Mouse (Mus musculus): ENCODE results near the gene Rsrc2.
"Not testable (repeated sequence)": the region's sequence is repeated elsewhere in the genome, so short reads cannot be mapped to it uniquely, and the experiment has no call there.

The Rsrc2 gene

DNA sequence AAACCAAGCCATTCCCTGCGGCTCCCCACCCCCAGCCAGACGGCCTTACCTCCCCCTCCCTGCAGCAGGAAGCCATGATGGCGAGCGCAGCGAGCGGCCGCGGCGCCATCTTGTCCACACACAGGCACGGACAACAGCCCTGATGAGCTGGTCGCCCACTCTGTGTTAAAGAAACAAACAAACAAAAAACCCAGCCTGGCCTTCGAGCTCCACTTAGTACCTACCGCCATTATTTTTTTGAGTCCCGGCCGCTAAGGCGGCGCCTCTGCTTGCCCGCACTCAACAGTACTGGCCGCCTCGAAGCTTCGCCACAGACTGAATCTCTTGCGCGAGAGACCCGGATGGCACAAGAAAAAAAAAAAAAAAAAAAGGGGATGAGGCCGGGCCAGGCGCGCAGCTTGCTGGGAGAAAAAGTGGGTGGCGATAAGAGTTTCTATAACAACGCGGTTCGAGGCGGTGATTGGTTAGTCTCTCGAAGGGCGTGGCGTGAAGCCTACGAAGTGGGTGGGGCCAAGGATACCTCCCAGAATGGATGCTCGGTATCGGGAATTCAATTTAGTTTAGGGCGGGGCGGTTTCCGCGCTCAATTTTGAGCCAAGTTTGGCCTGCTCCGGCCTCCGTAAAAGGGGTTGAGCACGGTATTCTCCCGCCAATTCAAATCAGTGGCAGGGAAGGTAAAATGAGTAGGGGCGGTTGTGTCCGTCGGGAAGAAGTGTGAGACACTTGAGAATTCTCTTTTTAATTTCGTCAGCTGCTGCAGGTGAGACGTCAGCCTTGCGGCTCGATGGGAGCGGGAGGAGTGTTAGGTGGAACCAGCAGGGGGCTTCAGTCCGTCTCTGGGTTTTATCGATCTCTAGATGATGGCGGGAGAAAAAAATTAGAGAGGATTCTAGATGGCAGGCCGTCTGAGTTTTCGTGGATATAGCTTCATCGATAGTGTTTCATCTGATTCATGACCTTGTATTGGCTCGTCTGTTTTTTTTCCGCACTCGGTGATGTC, at the start of gene Rsrc2, which contains the start of gene Kntc1:
Gene Rsrc2 (minus strand): TSS at position 350 of the 1,000 bp plus-strand sequence.
Gene Kntc1 (plus strand): TSS at position 652 of the 1,000 bp plus-strand sequence.
- peak; percentile 96 to 99 for DNase-seq (ENCODE audit: low read depth in 2 of 2, low spot score in 2 of 2)

DNA sequence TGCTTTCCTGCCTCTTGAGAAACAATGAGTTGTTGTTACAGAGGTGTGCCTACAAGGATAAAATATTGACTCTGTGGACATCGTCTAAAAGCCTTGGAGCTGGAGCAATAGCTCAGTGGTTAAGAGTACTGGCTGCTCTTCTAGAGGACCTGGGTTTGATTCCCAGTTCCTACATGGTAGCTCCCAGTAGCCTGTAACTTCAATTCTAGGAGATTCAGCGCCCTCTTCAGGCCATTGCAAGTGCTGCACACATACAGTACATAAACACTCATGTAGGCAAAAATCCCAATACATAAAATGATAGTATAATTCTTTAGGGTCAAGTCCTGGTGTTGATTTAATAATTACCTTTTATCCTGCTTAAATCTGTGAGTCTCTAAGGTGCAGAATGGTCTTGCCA, 43.9 kb upstream of the Rsrc2 start:
- DNase-seq (ENCODE audit: low read depth in 2 of 2, low spot score in 2 of 2) = no peak

DNA sequence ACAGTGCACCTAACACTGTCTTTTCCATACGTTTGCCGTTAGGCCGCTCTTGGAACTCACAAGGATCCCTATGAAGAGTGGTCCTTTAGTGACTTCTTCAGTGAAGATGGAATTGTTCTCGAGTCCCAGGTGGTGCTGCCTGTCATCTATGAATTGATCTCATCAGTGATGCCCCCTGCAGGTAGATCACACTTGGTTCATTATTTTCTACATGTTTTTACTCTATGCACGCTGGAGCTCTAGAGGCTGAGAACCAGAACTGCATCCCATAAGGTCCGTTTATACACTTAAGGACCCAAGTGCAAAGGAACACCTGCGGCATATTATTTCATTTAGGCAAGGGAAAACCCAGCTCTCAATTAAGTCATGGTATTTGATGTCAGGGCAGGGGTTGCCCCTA, 39.8 kb upstream of the Rsrc2 start:
- no peak for DNase-seq (ENCODE audit: low read depth in 2 of 2, low spot score in 2 of 2)

DNA sequence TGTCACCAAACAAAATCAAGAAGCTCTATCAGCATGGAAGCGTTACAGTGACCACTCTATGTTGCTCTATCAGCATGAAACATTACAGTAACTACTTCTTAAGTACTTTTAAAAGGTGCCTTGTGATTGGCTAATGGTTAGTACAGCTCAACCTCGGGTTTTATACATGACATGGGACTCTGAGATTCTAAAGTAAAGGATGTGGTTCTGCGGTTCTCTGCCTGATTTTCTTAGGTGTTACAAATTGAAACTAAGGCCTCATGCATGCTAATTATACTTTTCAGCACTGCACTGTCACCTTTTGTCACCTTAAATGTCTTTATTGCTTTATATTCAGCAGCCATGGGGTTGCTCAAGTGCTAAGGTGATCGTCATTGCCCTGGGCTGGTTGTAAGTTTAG, 32.6 kb upstream of the Rsrc2 start:
- DNase-seq (ENCODE audit: low read depth in 2 of 2, low spot score in 2 of 2) = peak; percentile 12 to 54

DNA sequence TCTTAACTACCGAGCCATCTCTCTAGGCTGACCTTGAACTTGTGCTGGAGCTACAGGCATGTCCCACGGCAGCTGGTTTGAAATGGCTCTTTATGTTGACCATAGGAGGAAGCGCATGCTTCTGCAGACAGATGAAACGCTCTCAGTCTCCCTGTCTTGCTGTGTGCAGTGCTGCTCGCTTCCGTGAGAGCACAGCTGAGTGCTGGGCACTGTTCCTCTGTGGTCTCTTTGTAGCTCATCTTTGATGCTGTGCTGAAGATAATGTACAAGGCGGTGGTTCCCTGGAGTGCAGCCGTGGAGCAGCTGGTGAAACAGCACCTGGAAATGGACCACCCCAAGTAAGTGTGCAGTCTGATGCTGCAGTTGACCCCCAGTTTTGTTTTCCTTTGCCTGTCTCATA, 31.5 kb upstream of the Rsrc2 start:
- DNase-seq (ENCODE audit: low read depth in 2 of 2, low spot score in 2 of 2) = peak; percentile 32 to 41

DNA sequence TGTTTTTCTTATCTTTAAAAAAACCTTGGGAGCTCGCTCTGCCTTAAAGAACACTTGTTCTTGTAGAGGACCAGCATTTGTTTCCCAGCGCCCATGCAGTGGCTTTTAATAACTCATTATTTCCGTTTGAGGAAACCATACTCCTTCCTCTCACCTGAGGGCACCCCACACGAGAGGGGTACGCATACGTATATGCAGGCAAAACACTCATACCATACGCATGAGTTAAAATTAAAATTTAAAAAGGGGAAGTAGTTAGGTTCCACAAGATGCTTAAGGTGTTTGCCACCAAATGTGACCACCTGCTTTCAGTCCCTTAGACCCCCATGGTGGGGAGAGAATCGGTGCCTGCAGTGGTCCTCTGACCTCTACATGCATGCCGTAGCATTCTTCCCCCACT, 24.2 kb upstream of the Rsrc2 start:
- DNase-seq (ENCODE audit: low read depth in 2 of 2, low spot score in 2 of 2) = no peak

DNA sequence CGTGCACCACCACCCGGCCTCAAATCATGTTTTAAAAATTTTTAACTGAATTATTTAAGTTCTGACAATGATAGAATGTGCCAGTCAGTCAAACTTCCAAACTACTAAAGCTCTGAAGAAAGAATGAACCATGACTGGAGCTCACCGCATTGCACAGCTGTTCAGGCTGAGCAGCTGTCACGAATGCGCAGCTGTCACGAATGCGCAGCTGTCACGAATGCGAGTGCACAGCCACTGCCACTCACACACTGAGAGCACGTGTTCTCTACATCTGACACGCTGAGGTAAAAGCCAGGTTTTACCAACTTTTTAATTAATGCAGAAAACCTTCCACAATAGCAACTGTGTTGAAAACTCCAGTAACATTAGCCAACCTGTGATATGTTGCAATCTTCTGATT, 17.2 kb upstream of the Rsrc2 start:
- DNase-seq (ENCODE audit: low read depth in 2 of 2, low spot score in 2 of 2) = not testable (repeated sequence)

DNA sequence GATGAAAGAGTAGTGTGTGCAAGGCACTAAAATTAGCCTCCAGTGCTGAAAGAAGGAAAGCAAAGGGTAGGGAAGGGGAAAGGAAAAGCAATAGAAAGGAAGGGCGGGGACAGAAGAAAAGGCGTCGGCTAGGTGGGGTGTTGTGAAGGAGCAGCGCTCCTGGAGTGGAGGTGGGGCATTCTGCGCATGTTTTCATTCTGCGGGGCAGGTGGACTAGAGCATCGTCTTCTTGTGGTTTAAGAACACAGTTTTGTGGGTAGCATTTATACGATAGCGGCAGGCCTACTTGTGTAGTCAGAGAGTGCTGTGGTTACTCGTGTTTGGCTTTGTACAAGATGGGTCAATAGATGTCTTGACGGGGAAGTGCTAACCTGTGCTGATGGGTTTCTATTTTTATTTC, 16.3 kb upstream of the Rsrc2 start:
- peak in 1 of 2 experiments; percentile 28 for DNase-seq (ENCODE audit: low read depth in 2 of 2, low spot score in 2 of 2)

DNA sequence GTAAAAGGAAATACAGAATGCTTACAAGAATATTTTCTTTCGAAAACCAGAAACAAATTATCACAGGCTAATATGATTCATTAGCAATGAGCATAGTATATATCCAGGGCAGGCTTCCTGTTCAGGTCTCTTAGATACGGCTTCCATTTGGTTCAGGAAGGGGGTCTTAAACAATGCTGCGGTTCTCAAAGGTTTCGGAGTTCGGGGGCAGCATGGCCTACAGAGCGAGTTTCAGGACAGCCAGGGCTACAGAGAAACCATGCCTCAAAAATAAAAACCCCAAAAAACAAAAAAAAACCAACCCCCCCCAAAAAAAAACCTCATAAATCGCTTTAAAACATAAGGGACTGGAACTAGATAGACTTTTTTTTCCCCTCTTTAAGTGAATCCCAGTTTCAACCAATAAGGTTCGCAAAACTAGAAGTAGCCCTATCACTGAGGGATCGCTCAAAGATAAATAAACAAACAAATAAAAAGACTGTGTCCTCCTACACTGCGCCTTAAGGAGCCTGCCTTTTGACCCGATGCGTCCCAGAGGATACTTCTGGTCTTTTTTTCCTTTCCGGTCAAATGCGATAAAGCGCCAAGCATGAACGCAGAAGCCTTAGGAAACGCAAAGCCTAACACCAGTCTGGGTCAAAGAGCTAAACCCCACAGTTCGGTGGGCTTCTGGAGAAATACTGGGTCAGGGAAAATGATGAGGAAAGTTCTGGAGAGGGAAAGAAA, 712 bp downstream of the Rsrc2 start:
- peak in 1 of 2 experiments; percentile 2 for DNase-seq (ENCODE audit: low read depth in 2 of 2, low spot score in 2 of 2)

DNA sequence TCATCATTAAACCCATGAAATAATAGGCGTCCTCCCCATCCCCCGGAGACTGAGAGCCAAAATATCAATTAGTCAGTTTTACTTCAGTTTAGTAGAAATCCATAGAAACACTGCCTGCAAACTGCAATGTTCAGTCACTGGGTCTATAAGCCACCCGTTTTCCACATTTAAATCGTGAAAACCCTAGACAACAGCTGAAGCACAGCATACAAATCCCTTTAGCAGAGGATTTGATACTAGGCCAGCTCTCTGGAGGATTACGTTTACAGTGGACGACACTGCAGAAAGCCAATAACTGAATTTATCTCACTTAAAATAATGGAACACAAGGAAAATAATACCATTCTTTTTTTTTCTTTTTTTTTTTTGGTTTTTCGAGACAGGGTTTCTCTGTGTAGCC, 1.6 kb downstream of the Rsrc2 start:
- DNase-seq (ENCODE audit: low read depth in 2 of 2, low spot score in 2 of 2) = no peak

DNA sequence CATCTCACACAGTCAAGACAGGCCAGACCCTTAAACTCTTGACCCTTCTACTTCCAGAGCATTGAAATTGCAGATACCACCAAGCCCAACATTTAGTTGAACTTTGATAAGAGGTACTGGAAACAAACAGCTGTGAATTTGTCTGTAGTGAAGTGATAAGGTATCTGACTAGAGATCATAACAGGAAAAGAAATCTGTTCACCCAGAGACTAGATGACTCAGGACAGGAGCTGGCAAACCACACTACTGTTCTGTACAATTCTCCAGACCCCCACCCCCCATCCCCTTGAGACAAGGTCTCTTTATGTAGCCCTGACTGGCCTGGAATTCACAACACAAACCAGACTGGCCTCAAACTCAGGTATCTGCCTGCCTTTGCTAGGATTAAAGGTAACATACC, 3.0 kb downstream of the Rsrc2 start:
- DNase-seq (ENCODE audit: low read depth in 2 of 2, low spot score in 2 of 2) = no peak

DNA sequence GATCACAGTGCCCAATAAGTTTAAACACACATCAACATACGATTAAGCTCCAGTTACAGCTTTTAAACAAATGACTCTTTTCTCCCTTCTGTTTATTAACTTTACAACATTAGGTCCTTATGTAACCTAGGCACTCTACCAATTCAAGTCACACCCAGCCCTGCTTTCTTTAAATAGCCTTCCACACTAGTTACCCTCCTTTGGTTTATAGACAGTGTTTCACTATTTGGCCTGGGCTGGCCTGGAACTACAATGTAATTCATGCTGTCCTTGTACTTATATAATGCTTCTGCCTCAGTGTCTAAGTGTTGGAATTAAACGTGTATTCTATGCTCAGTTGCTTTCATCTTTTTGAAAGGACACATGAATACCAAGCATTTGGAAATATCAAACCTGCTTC, 4.9 kb downstream of the Rsrc2 start:
- no peak for DNase-seq (ENCODE audit: low read depth in 2 of 2, low spot score in 2 of 2)

DNA sequence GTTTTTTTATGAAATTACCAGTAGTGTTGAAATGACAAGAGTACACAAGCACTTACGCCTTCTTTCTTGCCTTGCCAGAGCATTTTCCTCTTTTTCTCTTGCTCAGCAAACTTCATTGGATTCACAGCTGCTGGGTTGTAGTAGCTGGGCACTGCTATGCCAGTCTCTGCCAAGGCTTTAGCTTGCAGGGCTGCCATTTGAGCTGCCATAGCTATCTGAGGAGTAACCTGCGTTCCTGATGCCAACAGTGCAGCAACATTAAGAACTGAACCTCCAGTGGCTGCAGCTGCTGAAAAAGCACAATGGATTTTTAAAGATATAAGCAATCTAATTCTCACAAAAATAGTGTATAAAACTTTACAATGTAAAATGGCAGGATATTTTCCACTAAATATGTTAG, 18.2 kb downstream of the Rsrc2 start:
- DNase-seq (ENCODE audit: low read depth in 2 of 2, low spot score in 2 of 2) = no peak

DNA sequence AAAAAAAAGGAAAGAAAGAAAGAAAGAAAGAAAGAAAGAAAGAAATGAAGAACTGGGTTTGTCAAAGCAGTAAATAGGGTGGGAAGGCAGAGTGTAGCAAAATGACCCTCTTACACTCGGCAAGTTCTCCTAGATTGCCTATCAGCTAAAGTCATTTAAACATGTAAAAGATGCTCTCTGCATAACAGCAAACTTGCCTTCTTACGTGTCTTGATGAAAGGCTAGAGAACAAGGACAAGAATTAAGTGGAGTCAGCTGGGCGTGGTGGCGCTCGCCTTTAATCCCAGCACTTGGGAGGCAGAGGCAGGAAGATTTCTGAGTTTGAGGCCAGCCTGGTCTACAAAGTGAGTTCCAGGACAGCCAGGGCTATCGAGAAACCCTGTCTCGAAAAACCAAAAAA, 25.4 kb downstream of the Rsrc2 start:
- not testable (repeated sequence) for DNase-seq (ENCODE audit: low read depth in 2 of 2, low spot score in 2 of 2)

DNA sequence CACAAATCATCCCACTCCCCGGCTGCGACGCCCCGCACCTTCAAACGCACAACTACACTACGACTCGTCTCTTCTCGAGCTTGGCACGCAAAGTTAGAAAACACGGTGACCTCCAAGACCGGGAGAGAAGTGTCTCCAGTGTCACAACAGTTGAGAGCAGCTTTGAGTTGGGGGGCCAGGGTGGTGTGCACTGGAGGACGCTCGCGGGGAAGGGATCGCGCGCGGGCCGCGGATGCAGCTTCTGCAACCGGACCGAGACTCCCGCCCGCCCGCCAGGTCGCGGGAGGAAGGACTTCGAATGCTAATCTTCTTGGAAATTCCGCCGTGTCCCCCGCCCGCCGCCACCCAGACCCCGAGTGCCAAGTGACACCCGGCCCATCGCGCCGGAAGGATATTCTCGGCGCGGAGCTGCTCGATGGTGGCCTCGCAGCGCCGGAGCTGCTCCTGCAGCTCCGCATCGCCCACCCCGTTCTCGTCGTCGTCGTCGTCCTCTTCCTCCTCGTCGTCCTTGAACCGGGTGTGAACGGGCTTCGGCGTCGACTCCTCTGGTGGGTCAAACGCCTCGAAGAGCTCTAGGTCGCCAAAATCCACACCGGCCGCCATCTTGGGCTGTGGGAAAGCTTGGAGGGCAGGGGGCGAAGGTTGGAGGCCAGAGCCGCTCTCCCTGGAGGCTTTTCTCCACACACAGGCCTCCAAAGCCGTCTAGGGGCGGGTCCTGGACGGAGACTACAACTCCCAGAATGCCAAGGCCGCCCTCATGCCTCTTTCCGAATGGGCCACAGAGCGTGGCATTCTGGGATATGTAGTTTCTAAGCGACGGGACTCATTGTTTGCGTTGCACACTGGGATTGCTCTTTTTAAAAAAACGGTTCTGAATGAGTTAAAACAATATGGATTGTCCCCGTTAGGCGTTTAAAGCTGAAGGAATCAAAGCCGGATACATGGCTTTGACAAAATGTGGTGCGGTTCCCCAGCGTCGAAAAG, 28.6 kb downstream of the Rsrc2 start, which contains the start of gene Zcchc8:
Gene Zcchc8 (minus strand): TSS at position 773 of the 984 bp plus-strand sequence.
- peak; percentile 92 to 95 for DNase-seq (ENCODE audit: low read depth in 2 of 2, low spot score in 2 of 2)

DNA sequence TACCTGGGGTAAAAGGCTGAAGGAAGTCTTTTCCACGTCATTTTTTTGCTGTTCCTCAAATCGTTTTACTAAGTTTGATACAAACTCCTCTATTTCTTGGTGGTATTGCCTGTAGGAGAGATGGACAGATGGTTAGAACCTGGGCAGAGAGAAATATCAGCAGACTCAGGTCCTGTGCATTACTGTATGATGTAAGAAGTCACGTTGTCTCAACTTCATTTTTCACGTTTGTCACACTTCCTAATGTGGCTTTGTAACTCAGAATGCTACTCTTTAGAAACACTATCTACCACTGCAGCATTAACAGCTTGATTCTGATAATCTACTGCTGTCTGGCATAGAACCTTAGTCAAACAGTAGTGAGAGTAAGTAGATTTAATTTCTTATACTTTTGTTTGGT, 34.6 kb downstream of the Rsrc2 start:
- no peak for DNase-seq (ENCODE audit: low read depth in 2 of 2, low spot score in 2 of 2)

DNA sequence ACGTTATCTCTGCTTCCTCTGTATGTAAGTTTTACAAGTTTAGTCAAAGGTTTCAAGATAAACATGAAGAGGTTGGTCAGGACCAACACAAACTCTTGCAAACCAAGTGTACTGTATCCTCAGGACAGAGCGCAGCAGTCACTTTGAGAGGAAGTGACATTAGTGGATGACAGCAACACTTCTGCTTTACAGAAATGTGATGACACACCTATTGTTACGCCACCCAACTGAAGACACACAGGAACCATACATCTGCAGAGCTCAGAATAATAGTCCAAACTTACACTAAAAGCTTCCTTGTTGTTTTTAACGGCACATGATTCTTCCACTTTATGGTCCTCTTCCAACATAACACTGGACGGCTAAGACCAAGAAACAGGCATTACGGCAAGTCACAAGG, 35.4 kb downstream of the Rsrc2 start:
- DNase-seq (ENCODE audit: low read depth in 2 of 2, low spot score in 2 of 2) = no peak

DNA sequence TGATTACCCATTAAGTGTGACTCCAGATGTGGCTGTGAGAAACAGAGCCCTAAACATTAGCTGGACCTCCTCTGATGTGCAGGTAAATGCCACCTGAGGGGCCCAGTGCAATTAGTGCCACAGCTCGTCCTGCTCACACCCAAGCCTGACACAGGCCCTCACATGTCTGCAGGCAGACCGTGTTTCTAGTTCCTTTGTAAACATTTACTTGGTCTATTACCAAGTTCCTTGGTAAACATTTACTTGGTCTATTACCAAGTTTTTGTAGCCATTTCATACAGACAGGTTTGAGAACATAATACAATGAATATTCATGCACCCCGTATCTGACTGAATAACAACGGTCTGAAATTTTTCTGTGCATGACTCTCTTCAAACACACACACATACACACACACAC, 39.6 kb downstream of the Rsrc2 start:
- DNase-seq (ENCODE audit: low read depth in 2 of 2, low spot score in 2 of 2) = no peak

DNA sequence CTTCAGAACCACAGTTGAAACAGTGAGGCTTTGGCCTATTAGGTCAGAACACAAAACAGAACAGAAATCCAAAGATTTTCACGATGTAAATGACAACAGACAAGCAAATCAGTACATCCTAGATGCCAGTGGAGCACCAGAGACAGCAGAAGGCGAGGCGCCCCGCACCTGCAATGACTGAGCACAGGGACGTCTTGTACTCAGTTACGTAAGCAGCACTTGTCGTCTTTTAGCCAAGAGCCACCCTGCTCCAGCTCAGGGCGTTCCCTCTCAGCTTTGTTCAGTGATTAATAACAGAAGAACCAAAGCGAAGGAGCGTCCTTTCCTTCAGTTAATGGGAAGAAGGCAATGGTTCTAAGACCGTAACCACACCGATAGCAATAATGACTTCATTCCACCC, 40.6 kb downstream of the Rsrc2 start:
- DNase-seq (ENCODE audit: low read depth in 2 of 2, low spot score in 2 of 2) = no peak

DNA sequence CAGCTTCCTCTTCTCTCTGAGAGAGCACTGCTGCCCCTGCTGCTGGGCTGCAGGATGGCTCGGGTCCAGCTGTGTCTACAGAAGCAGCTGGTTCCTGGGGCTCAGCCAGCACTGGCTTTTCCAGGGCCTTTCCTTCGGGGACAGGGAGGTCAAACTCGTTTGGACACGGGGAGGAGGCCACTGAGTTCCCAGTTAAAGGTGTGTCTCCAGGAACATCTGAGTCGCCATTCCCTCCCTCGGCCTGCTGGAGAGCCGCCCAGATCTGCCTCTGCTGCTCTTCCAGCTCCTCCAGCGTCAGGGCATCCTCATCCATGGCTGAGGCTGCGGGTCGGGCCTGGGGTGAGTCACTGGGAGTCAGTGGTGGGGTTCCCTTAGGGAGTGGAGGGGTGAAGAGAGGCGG, 48.6 kb downstream of the Rsrc2 start:
- no peak for DNase-seq (ENCODE audit: low read depth in 2 of 2, low spot score in 2 of 2)

DNA sequence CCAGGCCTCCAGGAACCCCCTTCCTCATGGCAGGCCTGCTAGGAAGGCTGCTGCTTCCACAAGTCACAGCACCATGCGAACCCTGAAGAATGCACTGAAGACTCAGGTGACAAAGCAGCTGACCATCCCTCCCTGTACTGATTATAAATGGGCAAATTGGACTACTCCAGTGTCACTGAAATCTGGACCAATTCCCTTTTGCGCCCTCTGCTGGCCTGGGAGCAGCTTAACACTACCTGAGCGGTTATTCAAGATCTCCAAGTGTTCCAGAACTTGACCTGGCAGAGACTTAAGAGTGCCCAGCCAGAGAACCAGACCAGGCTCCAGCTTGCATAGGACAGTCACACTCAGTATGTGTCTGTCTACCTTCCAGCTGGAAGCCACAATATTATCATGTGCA, 50.0 kb downstream of the Rsrc2 start:
- DNase-seq (ENCODE audit: low read depth in 2 of 2, low spot score in 2 of 2) = peak; percentile 60 to 72
